Comparison of ENCODE assay signal across 8 mouse cellular contexts in the genomic region with DNA sequence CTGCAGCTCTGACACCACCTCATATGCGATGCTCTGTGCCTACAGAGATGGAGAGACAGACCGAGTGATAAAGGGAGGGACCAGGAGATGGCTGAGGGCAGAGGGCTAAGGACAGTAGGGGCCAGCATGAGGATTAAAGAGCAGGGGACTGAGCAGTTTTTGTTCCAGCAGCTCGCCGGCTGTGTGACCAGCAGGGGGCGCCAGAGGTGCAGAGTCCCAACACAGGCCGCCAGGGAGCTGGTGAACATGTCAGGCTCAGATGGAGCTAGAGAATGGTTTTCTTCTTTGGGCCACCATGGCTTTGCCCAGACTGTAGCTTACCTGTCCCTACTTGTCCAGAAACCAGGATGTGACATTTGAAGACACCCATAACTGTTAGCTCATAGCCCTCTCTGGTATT. TPM values are rescaled to one million over a fixed set of nuclear protein-coding genes. Genes with fewer than 3 reads are reported as not detected.
DNase-seq lines count a peak whose midpoint lies in the region; TF ChIP-seq lines count a peak whose summit lies in the region.

No protein-coding gene starts in this region.

- intact Hi-C loops in gastrocnemius, postnatal 36 days (cut with DNase I): loop anchor here (1.0 to 5.0 kb wide), 2 partner anchors 25 to 72 kb away; no protein-coding TSS in a partner anchor

- H3K27ac ChIP-seq in layer of hippocampus, adult 2 months: no peak overlapping the region
- no peak overlapping the region for H3K27ac ChIP-seq in olfactory bulb, adult 2 months (ENCODE audit: insufficient read depth, low read depth, low read length)

- TF ChIP-seq CTCF in layer of hippocampus, adult 2 months (conservative IDR thresholded peaks at IDR 0.05): peak; percentile 98
- peak; percentile 79 for TF ChIP-seq CTCF in lung, adult 2 months (IDR thresholded peaks at IDR 0.05; ENCODE audit: insufficient read depth, low read length)
- peak; percentile 94 for TF ChIP-seq CTCF in olfactory bulb, adult 2 months (IDR thresholded peaks at IDR 0.05; ENCODE audit: insufficient read depth, low read depth, low read length)

- 3% methylated on average over 6 of the region's 6 CpGs for WGBS in lung, adult 2 months
- 6% methylated on average over 6 of the region's 6 CpGs for WGBS in olfactory bulb, adult 2 months

- H3K4me3 ChIP-seq in layer of hippocampus, adult 2 months: no peak overlapping the region
- no peak overlapping the region for H3K4me3 ChIP-seq in lung, adult 2 months (replicated peaks; ENCODE audit: extremely low read depth, low read depth, low read length)
- no peak overlapping the region for H3K4me3 ChIP-seq in olfactory bulb, adult 2 months (ENCODE audit: insufficient read depth, low read depth, low read length)

- TF ChIP-seq POLR2A in lung, adult 2 months (IDR thresholded peaks at IDR 0.05; ENCODE audit: borderline replicate concordance, extremely low read depth, low read depth, low read length): no peak
- no peak for TF ChIP-seq POLR2A in olfactory bulb, adult 2 months (IDR thresholded peaks at IDR 0.05; ENCODE audit: insufficient read depth, low read depth, low read length)

- peak; percentile 72 for DNase-seq in 3134 (ENCODE audit: extremely low read depth, insufficient read length, low spot score)
- DNase-seq in NIH3T3 (ENCODE audit: low read depth): peak; percentile 94
- DNase-seq in cerebellum, postnatal 36 days: peak; percentile 90
- peak; percentile 86 to 91 for DNase-seq in gastrocnemius, postnatal 36 days
- DNase-seq in layer of hippocampus, adult 2 months (ENCODE audit: low spot score in 2 of 2): peak; percentile 81 to 92
- DNase-seq in lung, adult 2 months: peak; percentile 90
- peak; percentile 70 to 73 for DNase-seq in thymus, adult 18-20 months

- H3K4me1 ChIP-seq in lung, adult 2 months (ENCODE audit: control insufficient read depth, insufficient read depth, low read length): no peaks in the 10 kb centered on the region
- 0 out of 2 replicates have a peak, but pooled peaks cover 2% of the 10 kb centered on the region for H3K4me1 ChIP-seq in olfactory bulb, adult 2 months (ENCODE audit: control insufficient read depth, insufficient read depth, low read length)

RNA-seq across cellular contexts. Expression of a gene that starts 5.0 kb away (rescaled TPM):
- 10 to 100 TPM; 47.9 to 92.8 TPM for total RNA-seq in gastrocnemius, postnatal 36 days (2021)
- total RNA-seq in layer of hippocampus, adult 2 months (2021): 10 to 100 TPM; 13.8 to 20.9 TPM
- 50.3 and 78.3 TPM in 2 replicates for polyA plus RNA-seq in lung, adult 2 months (2012; rRNA removed)
- not detected in 2 replicates for polyA plus RNA-seq in olfactory bulb, adult 2 months (2012; ENCODE audit: insufficient read depth, insufficient read length, low replicate concordance, missing spikeins)

RNA-seq across cellular contexts. Expression of a gene that starts 18.5 kb away (rescaled TPM):
- 10 to 100 TPM; 12.8 to 18.3 TPM for total RNA-seq in gastrocnemius, postnatal 36 days (2021)
- 10 to 100 TPM; 17.4 to 18.3 TPM for total RNA-seq in layer of hippocampus, adult 2 months (2021)
- 3.4 and 5.0 TPM in 2 replicates for polyA plus RNA-seq in lung, adult 2 months (2012; rRNA removed)
- not detected in 2 replicates for polyA plus RNA-seq in olfactory bulb, adult 2 months (2012; ENCODE audit: insufficient read depth, insufficient read length, low replicate concordance, missing spikeins)

RNA-seq across cellular contexts. Expression of a gene that starts 29.2 kb away (rescaled TPM):
- total RNA-seq in gastrocnemius, postnatal 36 days (2021): 10 to 100 TPM; 56.2 to 64.3 TPM
- total RNA-seq in layer of hippocampus, adult 2 months (2021): 10 to 100 TPM; 82.2 to 88.9 TPM
- polyA plus RNA-seq in lung, adult 2 months (2012; rRNA removed): 43.8 and 48.0 TPM in 2 replicates
- not detected in 2 replicates for polyA plus RNA-seq in olfactory bulb, adult 2 months (2012; ENCODE audit: insufficient read depth, insufficient read length, low replicate concordance, missing spikeins)

RNA-seq across cellular contexts. Expression of a gene that starts 36.3 kb away (rescaled TPM):
- total RNA-seq in gastrocnemius, postnatal 36 days (2021): under 1 TPM in 1 of 2 experiments, not detected in 1; 0.15 TPM
- 1 to 10 TPM in 1 of 2 experiments, under 1 TPM in 1; 0.61 to 1.1 TPM for total RNA-seq in layer of hippocampus, adult 2 months (2021)
- 0.86 and 1.5 TPM in 2 replicates for polyA plus RNA-seq in lung, adult 2 months (2012; rRNA removed)
- polyA plus RNA-seq in olfactory bulb, adult 2 months (2012; ENCODE audit: insufficient read depth, insufficient read length, low replicate concordance, missing spikeins): not detected in 2 replicates

RNA-seq across cellular contexts. Expression of a gene that starts 39.7 kb away (rescaled TPM):
- 1 to 10 TPM; 2.9 to 4.1 TPM for total RNA-seq in gastrocnemius, postnatal 36 days (2021)
- 100 to 1,000 TPM; 468 to 473 TPM for total RNA-seq in layer of hippocampus, adult 2 months (2021)
- polyA plus RNA-seq in lung, adult 2 months (2012; rRNA removed): 84.2 and 87.0 TPM in 2 replicates
- 57.2 TPM in 1 of 2 replicates, not detected in the other for polyA plus RNA-seq in olfactory bulb, adult 2 months (2012; ENCODE audit: insufficient read depth, insufficient read length, low replicate concordance, missing spikeins)
